Mouse (Mus musculus) spleen, embryonic (tissue): ENCODE measurements around the gene Gm5148.

Source experiments
- CTCF ChIA-PET: fragments of 350-600 bp; sonication (Branson Sonifier 250); formaldehyde crosslinking; loops from one replicate; lab custom pipeline; 2022; lab: Charles Lee

Gene Gm5148

GRCm38 (mm10) chr3:37693552-37693951 is 30.7 kb downstream of the Gm5148 start:
- CTCF ChIA-PET: interaction anchor here (0.6 kb wide), 1 partner anchor 511 kb away, joined by 6 read pairs; no protein-coding TSS in a partner anchor

GRCm38 (mm10) chr3:37692945-37693344 is 31.3 kb downstream of the Gm5148 start:
- CTCF ChIA-PET: no interaction called here

- CTCF ChIA-PET: no interaction called here
These were observed 36.9 kb downstream of the Gm5148 start for GRCm38 (mm10) chr3:37687158-37687980.

GRCm38 (mm10) chr3:37686751-37687150 is 37.5 kb downstream of the Gm5148 start:
- CTCF ChIA-PET: no interaction called here

GRCm38 (mm10) chr3:37686219-37686618 is 38.1 kb downstream of the Gm5148 start:
- CTCF ChIA-PET: no interaction called here

GRCm38 (mm10) chr3:37676291-37676690 is 48.0 kb downstream of the Gm5148 start:
- CTCF ChIA-PET: interaction anchor here (0.5 kb wide), 1 partner anchor 418 kb away, joined by 8 read pairs; no protein-coding TSS in a partner anchor

- CTCF ChIA-PET: no interaction called here
These were observed 49.2 kb downstream of the Gm5148 start for GRCm38 (mm10) chr3:37675056-37675525.

- CTCF ChIA-PET: no interaction called here
These were observed 50.6 kb downstream of the Gm5148 start for GRCm38 (mm10) chr3:37673513-37674261.

- CTCF ChIA-PET: no interaction called here
These were observed 51.8 kb downstream of the Gm5148 start for GRCm38 (mm10) chr3:37672266-37673040.

- CTCF ChIA-PET: no interaction called here
These were observed 55.2 kb downstream of the Gm5148 start for GRCm38 (mm10) chr3:37669100-37669499.

- CTCF ChIA-PET: no interaction called here
These were observed 55.6 kb downstream of the Gm5148 start for GRCm38 (mm10) chr3:37668652-37669051.

- CTCF ChIA-PET: interaction anchor here (0.6 kb wide), 1 partner anchor 553 kb away, joined by 3 read pairs; no protein-coding TSS in a partner anchor
These were observed 56.6 kb downstream of the Gm5148 start for GRCm38 (mm10) chr3:37667736-37668135.

GRCm38 (mm10) chr3:37667119-37667467 is 57.2 kb downstream of the Gm5148 start:
- CTCF ChIA-PET: no interaction called here

- CTCF ChIA-PET: no interaction called here
These were observed 57.8 kb downstream of the Gm5148 start for GRCm38 (mm10) chr3:37666291-37667118.
